Mouse (Mus musculus) kidney, postnatal 25 days (tissue): Measurements from ENCODE around the gene Omp.
"Not testable (repeated sequence)": the region's sequence is repeated elsewhere in the genome, so short reads cannot be mapped to it uniquely, and the experiment has no call there.

Experiments
- DNase-seq, 2 experiments: peaks; one replicate each; pipeline ENCODE4 v3.0.0; 2021; ENCODE audit warnings: mixed read lengths in 2 of 2

Gene Omp

DNA sequence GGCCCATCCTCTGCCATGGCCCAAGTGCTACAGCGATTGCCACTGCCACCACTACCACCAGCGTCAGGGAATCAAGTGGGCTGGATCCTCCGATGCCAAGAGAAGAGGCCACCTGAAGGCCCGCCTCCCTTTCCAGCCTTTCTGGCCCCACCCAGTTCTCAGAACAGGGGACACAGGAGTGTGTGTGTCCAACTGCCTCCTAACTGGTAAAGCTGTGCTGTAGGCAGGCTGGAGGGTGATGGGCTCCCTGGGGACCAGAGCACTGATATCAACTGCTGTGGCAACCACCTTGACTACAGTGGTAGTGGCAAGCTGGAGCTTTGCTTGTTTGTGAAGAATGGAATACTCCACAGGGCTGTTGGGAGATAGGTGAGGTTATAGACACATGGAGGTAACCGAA is at the start of gene Omp:
Gene Omp (minus strand): TSS at position 101 of the 400 bp plus-strand sequence.
- no peak for DNase-seq

DNA sequence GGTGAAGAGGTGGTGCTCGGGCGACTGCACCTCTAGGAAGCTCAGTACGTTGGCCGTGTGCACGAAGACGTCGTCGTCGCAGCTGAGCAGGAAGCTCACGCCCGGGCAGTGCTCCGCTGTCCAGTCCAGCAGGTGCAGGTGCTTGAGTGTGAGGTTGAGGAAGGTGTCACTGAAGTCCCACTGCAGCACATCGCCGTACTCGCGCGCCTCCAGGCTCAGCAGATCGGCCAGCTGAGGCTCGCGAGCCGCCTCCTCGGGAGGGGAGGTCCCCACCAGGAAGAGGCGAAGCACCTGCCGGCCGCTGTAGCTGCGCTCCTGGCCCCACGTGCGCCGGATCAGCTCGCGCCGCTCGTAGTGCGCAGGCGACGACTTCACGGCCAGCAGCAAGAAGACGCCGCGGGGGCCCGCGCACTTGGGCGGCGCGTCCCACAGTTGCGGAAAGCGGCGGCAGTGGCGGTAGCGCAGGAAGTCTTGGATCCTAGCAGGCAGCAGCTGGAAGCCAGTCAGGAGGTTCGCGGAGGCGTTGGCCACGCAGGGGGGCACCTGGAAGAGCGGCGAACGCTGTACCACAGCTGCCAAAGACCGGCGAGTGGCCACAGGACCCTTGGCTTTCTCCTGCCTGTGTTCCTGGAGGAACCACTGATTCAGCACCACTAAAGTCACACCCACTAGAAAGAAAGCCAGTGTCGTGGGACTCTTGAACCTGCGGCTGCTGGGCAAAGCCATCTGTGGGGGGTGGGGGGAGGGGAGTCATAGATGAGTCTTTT is 48.9 kb upstream of the Omp start:
- no peak for DNase-seq

- peak in 1 of 2 experiments; percentile 21 for DNase-seq
Measured at GRCm38 (mm10) chr7:98193515-98194025, 48.3 kb upstream of the Omp start.

GRCm38 (mm10) chr7:98191571-98192250 is 46.4 kb upstream of the Omp start:
- DNase-seq, result peak; percentile 73 to 75

DNA sequence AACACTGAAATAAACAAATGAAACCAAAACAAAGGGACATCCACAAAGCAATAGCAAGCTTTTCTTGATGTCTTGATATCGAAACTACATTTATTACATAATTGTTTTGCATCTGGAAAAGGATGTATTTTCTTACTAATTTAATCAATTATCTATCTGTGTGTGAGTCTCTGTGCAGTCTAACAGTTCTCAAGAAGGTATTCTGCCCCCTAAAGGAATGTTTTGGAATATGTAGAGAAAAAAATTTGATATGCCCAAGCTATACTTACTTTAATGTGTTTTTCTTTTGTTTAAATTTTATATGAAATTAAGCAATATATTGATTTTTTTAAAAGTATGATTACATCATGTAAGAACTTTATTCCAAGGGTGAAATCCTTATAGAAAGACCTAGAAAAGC is 45.3 kb upstream of the Omp start:
- DNase-seq, result no peak

- DNase-seq, result no peak
Measured at GRCm38 (mm10) chr7:98189745-98190144, 44.4 kb upstream of the Omp start.

GRCm38 (mm10) chr7:98188680-98189079 is 43.4 kb upstream of the Omp start:
- DNase-seq, result no peak

DNA sequence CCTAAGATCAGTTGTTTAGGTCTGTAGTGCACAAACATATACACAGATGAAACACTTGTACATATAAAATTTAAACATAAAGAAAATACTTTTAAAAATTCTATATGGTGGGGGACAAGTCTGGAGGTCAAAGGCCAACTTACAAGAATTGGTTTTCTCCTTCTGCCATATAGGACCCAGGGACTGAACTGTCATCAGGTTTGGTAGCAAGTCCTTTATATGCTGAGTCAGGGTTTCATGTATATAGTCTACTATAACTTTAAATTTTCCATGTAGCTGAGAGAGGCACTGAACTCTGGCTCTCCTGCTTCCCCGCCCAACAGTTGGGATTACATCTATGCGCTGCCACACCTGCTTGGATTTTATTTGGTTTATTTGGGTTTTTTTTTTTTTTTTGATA is 42.9 kb upstream of the Omp start:
- no peak for DNase-seq

DNA sequence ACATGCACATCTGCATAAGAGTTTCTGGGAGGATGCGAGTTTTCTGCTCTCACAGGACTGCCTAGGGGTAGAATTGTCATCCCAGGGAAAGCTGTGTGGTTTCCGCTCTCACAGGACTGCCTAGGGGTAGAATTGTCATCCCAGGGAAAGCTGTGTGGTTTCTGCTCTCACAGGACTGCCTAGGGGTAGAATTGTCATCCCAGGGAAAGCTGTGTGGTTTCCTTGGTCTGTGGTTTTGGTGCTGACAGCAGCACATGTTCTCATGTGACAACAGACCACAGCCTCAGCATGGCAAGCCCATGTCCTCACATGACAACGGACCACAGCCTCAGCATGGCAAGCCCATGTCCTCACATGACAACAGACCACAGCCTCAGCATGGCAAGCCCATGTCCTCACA is 42.0 kb upstream of the Omp start:
- not testable (repeated sequence) for DNase-seq

- no peak for DNase-seq
Measured at GRCm38 (mm10) chr7:98186637-98187036, 41.3 kb upstream of the Omp start.

- DNase-seq, result peak; percentile 46 to 76
Measured at GRCm38 (mm10) chr7:98185326-98185725, 40.0 kb upstream of the Omp start.

GRCm38 (mm10) chr7:98178560-98179231 is 33.4 kb upstream of the Omp start:
- peak; percentile 27 to 77 for DNase-seq

GRCm38 (mm10) chr7:98177929-98178559 is 32.7 kb upstream of the Omp start, which contains the start of gene Capn5:
Capn5 (minus strand) TSS chr7:98178274.
- DNase-seq, result peak; percentile 64 to 83

DNA sequence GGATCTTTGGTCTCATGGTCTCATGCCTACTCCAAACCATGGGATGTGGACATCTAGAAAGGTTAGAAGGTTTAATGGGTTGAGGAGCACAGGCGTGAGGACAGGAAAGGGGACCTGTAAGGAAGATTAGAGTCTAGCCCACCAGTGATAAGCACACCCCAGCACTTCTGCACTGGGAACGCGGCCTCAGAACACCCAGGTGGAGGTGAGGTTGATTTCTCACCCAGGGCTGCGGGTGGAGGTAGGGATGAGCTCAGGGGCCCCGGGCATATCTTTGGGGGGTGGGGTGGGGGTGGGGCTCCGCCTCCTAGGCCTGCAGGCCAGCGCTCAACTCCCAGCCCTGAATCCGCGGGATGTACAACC is 32.2 kb upstream of the Omp start:
- no peak for DNase-seq

DNA sequence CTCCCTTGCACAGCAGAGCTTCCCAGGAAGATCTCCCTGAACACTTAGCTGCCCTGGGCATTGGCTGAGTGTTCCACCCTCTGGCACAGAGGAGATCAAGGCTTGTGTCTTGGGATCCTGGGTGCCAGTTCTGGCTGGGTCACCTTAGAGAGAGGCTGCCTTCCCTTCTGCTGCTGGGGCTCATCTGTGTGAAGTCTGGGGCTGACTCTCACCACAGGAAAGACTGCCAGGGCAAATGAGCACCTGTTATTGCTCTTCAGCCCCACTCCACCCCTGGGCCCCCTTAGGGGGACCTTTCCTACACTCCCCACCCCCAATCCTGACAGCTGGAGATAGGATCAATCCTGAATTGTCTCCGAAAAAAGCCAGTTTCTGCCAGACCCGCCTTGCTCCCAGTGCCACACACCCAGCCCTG is 31.8 kb upstream of the Omp start:
- DNase-seq, result no peak

GRCm38 (mm10) chr7:98176322-98177070 is 31.2 kb upstream of the Omp start:
- DNase-seq, result no peak

DNA sequence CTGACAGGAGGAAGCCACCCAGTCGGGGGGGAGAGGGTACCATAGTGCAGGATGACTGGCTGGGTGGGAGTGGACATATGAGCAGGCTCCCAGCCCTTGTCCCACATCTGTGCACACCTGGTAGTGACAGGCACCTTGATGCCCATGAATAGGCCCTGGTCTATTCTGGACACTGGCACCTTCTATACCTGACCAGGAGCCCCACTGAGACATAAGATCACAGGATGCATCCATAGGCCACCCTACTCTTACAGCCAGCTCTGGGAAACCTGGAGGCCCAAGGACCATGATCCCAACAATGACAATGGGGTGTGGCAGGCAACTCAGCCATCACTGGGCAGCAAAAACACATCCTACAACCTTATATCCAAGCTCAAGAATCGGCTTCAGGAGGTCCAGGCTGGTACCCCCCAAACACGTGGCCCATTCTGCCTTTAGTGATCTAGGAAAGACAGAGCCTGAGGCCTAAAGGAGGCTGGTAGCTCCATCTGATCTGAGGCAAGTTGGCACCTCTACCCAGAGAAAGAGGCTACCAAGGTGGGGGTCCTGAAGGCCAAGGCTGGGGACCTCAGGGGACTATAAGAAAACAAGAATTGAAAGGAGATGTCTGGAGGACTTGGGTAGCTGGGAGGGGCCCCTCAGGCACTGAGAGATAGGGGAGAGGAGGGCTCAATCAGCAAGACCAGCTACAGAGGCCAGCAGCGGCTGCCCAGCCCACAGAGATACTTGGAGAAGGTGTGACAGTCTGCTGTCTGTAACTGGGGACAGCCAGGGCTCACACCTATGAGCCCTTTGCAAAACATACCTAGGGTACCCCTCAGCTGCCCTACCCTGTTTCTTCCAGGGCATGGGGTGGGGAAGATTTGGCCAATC is 29.8 kb upstream of the Omp start:
- no peak for DNase-seq

GRCm38 (mm10) chr7:98173408-98173807 is 28.1 kb upstream of the Omp start:
- DNase-seq, result no peak

DNA sequence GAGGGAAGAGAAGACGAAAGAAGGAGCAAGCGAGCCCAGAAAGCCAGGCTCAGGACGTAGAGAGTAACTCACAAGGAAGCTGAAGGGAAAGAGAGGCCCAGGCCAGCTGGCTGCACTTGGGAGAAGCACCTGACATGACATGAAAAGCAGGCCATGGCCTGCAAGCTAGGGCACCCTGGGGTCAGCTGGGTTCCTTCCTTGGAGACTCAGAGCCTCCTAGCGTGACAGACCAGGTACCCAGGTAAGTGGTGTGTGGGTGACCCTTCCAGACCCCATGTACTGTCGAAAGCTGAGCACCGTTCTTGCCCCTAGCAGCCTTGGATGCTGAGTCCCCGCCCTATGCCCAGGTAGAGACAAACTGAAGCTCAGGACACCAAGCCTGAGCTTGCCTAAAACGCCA is 27.4 kb upstream of the Omp start:
- no peak for DNase-seq

DNA sequence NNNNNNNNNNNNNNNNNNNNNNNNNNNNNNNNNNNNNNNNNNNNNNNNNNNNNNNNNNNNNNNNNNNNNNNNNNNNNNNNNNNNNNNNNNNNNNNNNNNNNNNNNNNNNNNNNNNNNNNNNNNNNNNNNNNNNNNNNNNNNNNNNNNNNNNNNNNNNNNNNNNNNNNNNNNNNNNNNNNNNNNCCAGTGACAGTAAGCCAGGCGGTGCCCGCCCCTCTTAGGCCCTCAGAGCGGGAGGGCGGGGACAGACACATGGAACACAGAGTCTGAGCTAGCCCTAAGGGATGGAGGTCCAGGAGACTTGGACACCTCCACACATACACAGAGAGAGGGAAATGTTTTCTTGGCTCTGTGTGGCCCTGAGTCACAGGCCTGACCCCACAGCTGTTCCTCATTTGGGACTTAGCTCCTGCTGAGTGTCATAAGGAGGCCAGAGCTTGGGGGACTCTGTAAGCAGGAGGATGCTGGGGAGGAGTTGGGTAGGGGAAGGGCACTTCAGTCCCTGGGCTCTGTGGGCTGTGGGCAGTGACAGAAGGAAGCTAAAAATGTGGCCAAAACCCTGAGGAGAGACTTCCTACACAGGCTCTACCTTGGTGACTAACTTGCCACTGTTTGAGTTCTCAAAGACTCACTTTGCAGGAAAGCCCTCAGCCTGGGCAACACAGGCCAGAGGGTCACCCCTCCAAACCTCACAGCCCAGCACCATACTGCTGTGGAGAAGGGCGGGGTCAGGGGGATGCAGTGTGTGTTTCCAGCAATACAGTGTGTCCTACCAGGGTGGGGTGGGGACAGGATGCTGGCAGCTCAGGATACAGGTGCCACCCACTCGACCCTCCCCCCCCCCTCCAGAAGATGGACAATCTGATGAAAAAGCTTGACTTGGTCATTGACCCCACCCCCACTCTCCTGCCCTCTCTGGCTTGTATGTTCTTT is 26.1 kb upstream of the Omp start:
- DNase-seq, result no peak
